Comparison of ENCODE assay signal across 8 mouse cellular contexts in genomic region chr5:48327652-48328051, GRCm38 (mm10). TPM values are rescaled to one million over a fixed set of nuclear protein-coding genes. Genes with fewer than 3 reads are reported as not detected.
DNase-seq lines count a peak whose midpoint lies in the region; ATAC-seq and TF ChIP-seq lines count a peak whose summit lies in the region.

TSS of gene 5730480H06Rik (plus strand) at chr5:48327952.

- no peak for TF ChIP-seq EP300 in lung, postnatal 0 days (IDR thresholded peaks at IDR 0.05)

- no peak within 1 kb of the TSS for H3K9ac ChIP-seq in lung, postnatal 0 days (replicated peaks; ENCODE audit: low read depth)
- no peak within 1 kb of the TSS for H3K9ac ChIP-seq in stomach, embryonic 15.5 days

- no peaks in the 10 kb centered on the region for H3K9me3 ChIP-seq in lung, postnatal 0 days (ENCODE audit: low read length)
- H3K9me3 ChIP-seq in stomach, embryonic 15.5 days: no peaks in the 10 kb centered on the region

- H3K36me3 ChIP-seq in lung, postnatal 0 days (ENCODE audit: insufficient read depth, low read length): no peaks in the 10 kb centered on the region
- no peaks in the 10 kb centered on the region for H3K36me3 ChIP-seq in stomach, embryonic 15.5 days

- 91% methylated on average over 8 of the region's 8 CpGs for WGBS in lung, postnatal 0 days
- 96% methylated on average over 8 of the region's 8 CpGs for WGBS in stomach, embryonic 15.5 days

- DNase-seq in adrenal gland, adult 2 months: no peak
- DNase-seq in adrenal gland, adult (ENCODE audit: inconsistent age in 2 of 2, low spot score in 1 of 2): no peak
- no peak for DNase-seq in lung, postnatal 0 days (ENCODE audit: low spot score)
- no peak for DNase-seq in lung, postnatal 10 days
- DNase-seq in layer of hippocampus, postnatal 14 days (ENCODE audit: low spot score in 2 of 2): no peak
- no peak for DNase-seq in cerebellum, postnatal 25 days
- DNase-seq in cerebellum, adult 11-12 months: no peak

- no peaks in the 10 kb centered on the region for H3K27me3 ChIP-seq in lung, postnatal 0 days (replicated peaks; ENCODE audit: insufficient read depth, low read length)
- no peaks in the 10 kb centered on the region for H3K27me3 ChIP-seq in stomach, embryonic 15.5 days (replicated peaks)

- H3K4me3 ChIP-seq in lung, postnatal 0 days (ENCODE audit: low read depth, low read length): no peak within 1 kb of the TSS
- no peak within 1 kb of the TSS for H3K4me3 ChIP-seq in stomach, embryonic 15.5 days (replicated peaks)

- H3K4me1 ChIP-seq in lung, postnatal 0 days (ENCODE audit: insufficient read depth, low read depth, low read length): no peaks in the 10 kb centered on the region
- H3K4me1 ChIP-seq in stomach, embryonic 15.5 days: no peaks in the 10 kb centered on the region

- no peak within 1 kb of the TSS for H3K27ac ChIP-seq in lung, postnatal 0 days (ENCODE audit: low read length)
- no peak within 1 kb of the TSS for H3K27ac ChIP-seq in stomach, embryonic 15.5 days

- ATAC-seq in lung, postnatal 0 days: no peak
- ATAC-seq in stomach, embryonic 15.5 days (ENCODE audit: insufficient read depth, low FRiP score, low read depth): no peak

- no peak within 1 kb of the TSS for H3K4me2 ChIP-seq in lung, postnatal 0 days (replicated peaks; ENCODE audit: low read depth, low read length)
- no peak within 1 kb of the TSS for H3K4me2 ChIP-seq in stomach, embryonic 15.5 days

- TF ChIP-seq CTCF in lung, postnatal 0 days (IDR thresholded peaks at IDR 0.05): no peak

RNA-seq across cellular contexts. Expression of gene 5730480H06Rik, which starts in this region (rescaled TPM):
- total RNA-seq in adrenal gland, adult 2 months (2021): 10 to 100 TPM; 13.6 to 15.3 TPM
- 1.6 and 2.0 TPM in 2 replicates for polyA plus RNA-seq in adrenal gland, adult 2 months (2012; rRNA removed)
- 12.8 and 15.4 TPM in 2 replicates for polyA plus RNA-seq in lung, postnatal 0 days (2015; fragmentation: Nextera tagmentation; extraction: Ambion mirVana)
- 10 to 100 TPM; 19.3 to 20.5 TPM for total RNA-seq in layer of hippocampus, postnatal 14 days (2021)
- polyA plus RNA-seq in stomach, embryonic 15.5 days (2015; fragmentation: Nextera tagmentation; extraction: Ambion mirVana): 19.7 and 21.6 TPM in 2 replicates
